Mouse (Mus musculus) kidney, postnatal 0 days (tissue): ENCODE measurements around the gene Aftph. TPM values are rescaled to one million over a fixed set of nuclear protein-coding genes. Genes with fewer than 3 reads are reported as not detected.

Experiments
- ATAC-seq: fragments of 200-750 bp; cut with Nextera tagmentation; replicated peaks from 2 replicates; pipeline ENCODE4 v1.8.0; 2017; ENCODE audit warnings: low read depth, moderate number of reproducible peaks, moderate TSS enrichment, moderate library complexity; ENCODE audit not compliant: low FRiP score
- DNase-seq: peaks from one replicate; pipeline ENCODE4 v3.0.0-alpha.2; 2016; ENCODE audit warnings: low spot score
- H3K27ac ChIP-seq: fragments of 300-500 bp; sonication (generic); 2 replicates; pipeline ENCODE4 v1.5.1; 2014; ENCODE audit warnings: mild to moderate bottlenecking
- H3K27me3 ChIP-seq: fragments of 300-500 bp; sonication (generic); 2 replicates; pipeline ENCODE4 v1.6.1; 2014; ENCODE audit warnings: low read length, mixed read lengths; ENCODE audit not compliant: insufficient read depth
- H3K36me3 ChIP-seq: fragments of 300-500 bp; sonication (generic); 2 replicates; pipeline ENCODE4 v1.6.1; 2014; ENCODE audit warnings: low read length, mixed read lengths; ENCODE audit not compliant: insufficient read depth
- H3K4me1 ChIP-seq: fragments of 300-500 bp; sonication (generic); replicated peaks from 2 replicates; pipeline ENCODE4 v1.6.1; 2014; ENCODE audit warnings: antibody characterized with exemption, low read length, mixed read lengths; ENCODE audit not compliant: insufficient read depth
- H3K4me2 ChIP-seq: fragments of 300-500 bp; sonication (generic); 2 replicates; pipeline ENCODE4 v1.6.1; 2014; ENCODE audit warnings: mild to moderate bottlenecking, low read length, moderate library complexity, mixed read lengths
- H3K4me3 ChIP-seq: fragments of 300-500 bp; sonication (generic); replicated peaks from 2 replicates; pipeline ENCODE4 v1.5.1; 2014; ENCODE audit warnings: low read depth, low read length
- H3K9ac ChIP-seq: fragments of 300-500 bp; sonication (generic); 2 replicates; pipeline ENCODE4 v1.6.1; 2014; ENCODE audit warnings: low read depth, low read length
- H3K9me3 ChIP-seq: fragments of 300-500 bp; sonication (generic); replicated peaks from 2 replicates; pipeline ENCODE4 v1.6.1; 2016; ENCODE audit warnings: low read length, inconsistent platforms, mixed read lengths
- CTCF ChIP-seq: IDR thresholded peaks from 2 replicates; pipeline ENCODE4 v1.5.1; 2016; ENCODE audit warnings: antibody characterized with exemption, low read depth, mild to moderate bottlenecking, moderate library complexity
- WGBS: fragments of 180-500 bp; shearing (Covaris S2); extraction: QIAGEN DNeasy Blood & Tissue Kit; methylation state at CpG from one replicate; pipeline ENCODE4 v1.1.7; 2014; 5-methylcytosine and 5-hydroxymethylcytosine counted together
- polyA plus RNA-seq: library from polyadenylated mRNA; unstranded; fragments of >200 nt; fragmentation: Nextera tagmentation; extraction: Ambion mirVana; gene quantifications from 2 replicates; pipeline ENCODE4 v1.2.1, GENCODE M21; 2015

Gene Aftph
- polyA plus RNA-seq, 1 experiment from 2014 or later = 25.1 TPM

DNA sequence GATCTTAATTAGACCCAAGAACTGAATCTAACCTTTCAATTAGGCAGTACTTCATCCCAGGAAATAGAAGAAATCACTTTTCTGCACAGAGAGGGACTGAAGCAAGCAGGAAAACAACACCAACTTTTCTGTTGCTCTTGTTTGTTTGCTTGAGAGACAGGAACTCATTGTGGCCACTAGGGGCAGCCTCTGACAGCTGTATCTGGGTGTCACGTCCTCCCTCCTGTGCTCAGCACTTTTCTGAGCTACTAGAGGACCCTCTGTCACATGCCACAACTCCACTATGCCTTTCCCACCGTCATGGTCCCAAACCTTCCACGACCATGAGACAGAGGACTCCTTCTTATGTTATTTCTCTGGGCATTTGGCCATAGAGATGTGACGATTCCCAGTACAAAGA is 79.7 kb downstream of the Aftph start:
- no peak overlapping the region for H3K9ac ChIP-seq
- TF ChIP-seq CTCF = peak; percentile 81
- no peaks in the 10 kb centered on the region for H3K4me1 ChIP-seq
- no peaks in the 10 kb centered on the region for H3K27me3 ChIP-seq
- no peak overlapping the region for H3K27ac ChIP-seq
- DNase-seq = peak; percentile 83
- H3K4me2 ChIP-seq = no peak overlapping the region
- no peaks in the 10 kb centered on the region for H3K36me3 ChIP-seq
- H3K9me3 ChIP-seq = no peaks in the 10 kb centered on the region
- H3K4me3 ChIP-seq = no peak overlapping the region
- no peak for ATAC-seq
- 41% methylated on average over 4 of the region's 4 CpGs for WGBS

DNA sequence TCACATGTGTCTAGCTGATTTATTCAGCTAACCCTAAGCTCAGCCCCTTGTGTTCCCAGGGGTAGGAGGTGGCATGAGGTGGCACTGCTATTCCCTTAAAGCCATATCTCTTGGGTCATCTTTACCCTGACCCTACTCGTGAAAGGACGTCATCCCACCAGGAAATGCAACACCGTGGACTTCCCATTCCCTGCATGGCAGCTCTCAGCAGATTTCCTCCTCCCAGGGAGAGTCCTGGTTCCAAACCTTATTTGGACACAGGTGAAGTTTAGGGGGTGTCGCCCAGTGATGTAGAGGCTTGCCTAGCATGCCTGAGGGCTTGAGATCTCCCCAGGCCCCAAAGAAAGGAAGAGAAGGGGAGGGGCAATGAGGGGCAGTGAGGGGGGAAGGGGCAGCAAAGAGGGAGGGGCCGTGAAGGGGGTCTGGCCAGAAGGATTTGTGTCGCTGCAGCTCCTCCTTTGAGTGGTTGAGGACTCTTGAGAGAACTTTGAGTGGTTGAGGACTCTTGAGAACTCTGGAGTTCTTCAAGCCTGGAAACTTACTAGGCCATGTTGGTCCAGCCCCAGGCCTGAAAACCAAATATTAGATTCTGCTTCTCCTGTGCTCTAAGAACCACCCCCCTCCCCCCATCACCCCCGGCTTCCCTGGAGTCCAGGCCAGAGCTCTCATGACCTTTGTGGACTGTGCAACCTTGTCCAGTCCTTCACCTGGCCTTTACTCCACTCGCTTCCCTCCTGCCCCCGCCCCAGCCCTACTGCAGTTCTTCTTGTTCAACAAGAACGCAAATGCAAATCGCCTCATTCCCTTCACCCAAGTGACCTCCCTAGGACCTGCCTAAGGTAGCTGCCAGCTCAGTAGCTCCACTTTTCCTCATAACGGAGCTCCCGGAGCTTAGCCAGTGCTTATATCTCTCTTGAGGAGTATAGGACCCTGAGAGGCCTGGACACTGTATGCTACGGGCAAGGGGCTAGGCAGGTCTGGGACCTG is 81.0 kb downstream of the Aftph start:
- WGBS = 81% methylated on average over 14 of the region's 14 CpGs
- Histone ChIP-seq H3K9ac (no peak overlapping the region), H3K27me3 (no peaks in the 10 kb centered on the region), H3K9me3 (no peaks in the 10 kb centered on the region), H3K27ac (no peak overlapping the region), H3K4me1 (peaks cover 4% of the 10 kb centered on the region; the same call in 1 of the 2 replicates), H3K4me3 (no peak overlapping the region), H3K36me3 (no peaks in the 10 kb centered on the region), H3K4me2 (no peak overlapping the region)
- TF ChIP-seq CTCF = no peak
- no peak for DNase-seq
- ATAC-seq = no peak

DNA sequence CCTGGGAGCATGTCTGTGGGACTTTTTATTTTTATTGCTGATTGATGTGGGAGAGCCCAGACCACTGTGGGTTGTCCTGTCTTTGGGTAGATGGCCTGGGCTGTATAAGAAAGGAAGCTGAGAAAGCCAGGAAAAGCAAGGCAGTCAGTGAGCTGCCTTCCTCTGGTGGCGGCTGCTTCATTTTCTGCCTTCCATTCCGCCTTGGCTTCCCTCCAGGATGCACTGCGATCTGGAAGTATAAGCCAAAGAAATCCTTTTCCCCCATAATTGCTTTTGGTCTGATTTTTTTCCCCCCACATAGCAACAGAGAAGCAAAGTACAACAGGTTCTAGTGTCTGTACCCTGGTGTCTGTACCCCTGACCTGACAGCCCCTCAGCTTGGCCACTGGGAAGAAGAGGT is 82.3 kb downstream of the Aftph start:
- Histone ChIP-seq H3K4me1 (peaks cover 7% of the 10 kb centered on the region; the same call in 1 of the 2 replicates), H3K9ac (no peak overlapping the region), H3K27me3 (no peaks in the 10 kb centered on the region), H3K27ac (no peak overlapping the region), H3K36me3 (no peaks in the 10 kb centered on the region), H3K4me3 (no peak overlapping the region), H3K9me3 (no peaks in the 10 kb centered on the region), H3K4me2 (no peak overlapping the region)
- no peak for TF ChIP-seq CTCF
- ATAC-seq = no peak
- no peak for DNase-seq
- WGBS = 68% methylated on average over 3 of the region's 3 CpGs

DNA sequence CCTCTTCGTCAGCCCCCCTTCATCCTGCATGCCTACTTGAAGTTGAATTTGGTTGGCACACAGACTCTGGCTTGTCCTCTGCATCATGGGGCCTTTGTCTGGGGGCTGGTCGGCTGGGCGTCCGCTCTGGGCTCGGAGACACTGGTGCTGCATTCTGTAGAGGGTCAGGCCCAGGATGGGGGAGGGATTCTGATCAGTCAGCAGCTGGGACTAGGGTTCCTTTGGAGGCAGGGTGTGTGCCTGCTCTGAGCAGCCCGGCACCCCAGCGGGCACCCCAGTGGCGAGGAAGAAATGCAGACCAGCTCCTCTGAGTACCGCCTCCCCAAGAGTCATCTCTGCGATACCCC is 84.7 kb downstream of the Aftph start:
- DNase-seq (no peak), ATAC-seq (0 out of 2 replicates have a peak, but pooled peaks have one; percentile 30)
- no peak overlapping the region for H3K9ac ChIP-seq
- TF ChIP-seq CTCF = no peak
- H3K4me2 ChIP-seq = 0 out of 2 replicates have a peak overlapping the region, but pooled peaks have one; percentile 19
- H3K36me3 ChIP-seq = no peaks in the 10 kb centered on the region
- peaks cover 7% of the 10 kb centered on the region; the same call in 1 of the 2 replicates for H3K4me1 ChIP-seq
- WGBS = 36% methylated on average over 10 of the region's 10 CpGs
- H3K27me3 ChIP-seq = no peaks in the 10 kb centered on the region
- H3K27ac ChIP-seq = no peak overlapping the region
- H3K9me3 ChIP-seq = no peaks in the 10 kb centered on the region
- no peak overlapping the region for H3K4me3 ChIP-seq

DNA sequence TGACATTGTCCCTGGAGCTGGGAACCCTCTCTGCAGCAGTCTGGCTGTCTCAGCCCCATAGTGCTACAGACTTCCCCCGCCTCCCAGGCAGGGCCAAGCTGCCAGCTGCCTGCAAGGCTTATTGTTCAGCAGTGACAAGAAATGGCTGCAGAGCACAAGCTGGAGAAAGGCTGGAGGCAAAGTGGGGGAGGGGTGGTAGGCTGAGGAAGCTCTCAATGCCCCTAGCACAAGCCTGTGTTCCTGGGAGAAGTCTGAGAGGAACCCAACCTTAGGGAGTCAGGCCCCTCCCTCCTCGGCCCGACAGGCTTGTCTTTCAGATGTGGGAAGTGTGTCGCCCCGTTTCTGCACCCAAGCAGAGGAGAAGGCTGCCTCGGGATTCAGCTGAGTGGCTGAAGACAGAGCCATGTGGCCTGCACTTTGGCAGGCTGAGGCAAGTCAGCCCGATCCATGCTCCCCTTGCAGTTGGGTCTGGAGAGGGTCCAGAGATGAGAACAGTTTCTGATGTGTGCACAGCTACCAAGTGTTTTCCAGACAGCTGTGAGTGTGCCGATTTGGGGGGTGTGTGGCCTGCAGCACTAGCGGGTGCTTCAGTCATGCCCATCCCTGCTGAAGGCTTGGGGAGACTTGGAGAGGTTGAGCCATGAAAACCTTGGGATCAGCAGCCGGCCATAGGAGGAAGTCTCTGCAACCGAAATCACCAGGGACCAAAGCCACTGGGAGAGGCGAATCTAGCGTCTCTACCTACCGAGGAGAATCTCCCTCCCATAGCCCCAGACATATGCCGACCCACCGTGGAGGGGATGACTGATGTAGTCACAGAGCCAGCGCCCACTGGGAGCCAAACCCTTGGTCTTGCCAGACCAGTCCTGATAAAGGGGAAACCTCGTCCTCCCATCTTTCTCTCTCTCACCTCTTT is 85.3 kb downstream of the Aftph start:
- peak overlapping the region; percentile 19 for H3K4me2 ChIP-seq
- peak; percentile 50; the same call in 1 of the 2 replicates for ATAC-seq
- no peaks in the 10 kb centered on the region; the same call in 1 of the 2 replicates for H3K36me3 ChIP-seq
- H3K4me3 ChIP-seq = no peak overlapping the region
- no peaks in the 10 kb centered on the region for H3K9me3 ChIP-seq
- no peaks in the 10 kb centered on the region for H3K27me3 ChIP-seq
- TF ChIP-seq CTCF = no peak
- peaks cover 7% of the 10 kb centered on the region; the same call in 1 of the 2 replicates for H3K4me1 ChIP-seq
- H3K9ac ChIP-seq = 0 out of 2 replicates have a peak overlapping the region, but pooled peaks have one; percentile 15
- peak overlapping the region; percentile 48 for H3K27ac ChIP-seq
- DNase-seq = peak; percentile 69
- WGBS = 26% methylated on average over 18 of the region's 18 CpGs

DNA sequence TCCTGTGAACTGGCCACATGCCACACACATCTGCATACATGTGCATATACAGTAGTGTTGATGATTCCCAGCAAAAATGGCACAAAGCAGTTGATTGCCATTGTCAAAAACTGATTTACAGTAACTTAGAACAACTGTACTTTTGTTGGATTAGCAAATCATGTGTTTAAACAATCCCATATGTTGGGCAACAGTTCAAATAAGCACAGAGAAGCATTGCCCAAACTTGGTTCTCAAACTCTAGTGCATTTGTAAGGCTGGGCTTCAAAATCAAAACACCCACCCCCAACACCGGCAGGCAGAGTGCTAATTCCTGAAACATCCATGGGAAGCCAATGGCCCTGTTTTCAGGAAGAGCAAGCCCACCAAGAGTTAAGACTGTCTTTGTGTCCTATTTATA is 90.2 kb downstream of the Aftph start:
- ATAC-seq = no peak
- Histone ChIP-seq H3K9ac (no peak overlapping the region), H3K27me3 (no peaks in the 10 kb centered on the region), H3K9me3 (no peaks in the 10 kb centered on the region), H3K27ac (no peak overlapping the region), H3K4me1 (peaks cover 24% of the 10 kb centered on the region), H3K36me3 (peaks cover 11% of the 10 kb centered on the region), H3K4me3 (no peak overlapping the region), H3K4me2 (no peak overlapping the region)
- 67% methylated on average over 1 of the region's 1 CpGs for WGBS
- no peak for DNase-seq
- TF ChIP-seq CTCF = no peak
